Mouse (Mus musculus) forebrain, embryonic 13.5 days (tissue): Measurements from ENCODE around the gene Crtac1. TPM values are rescaled to one million over a fixed set of nuclear protein-coding genes. Genes with fewer than 3 reads are reported as not detected.
A peak's percentile ranks its signal among the peaks of the same experiment; 100 is the strongest.

ENCODE experiments used
- ATAC-seq: fragments of 200-750 bp; cut with Nextera tagmentation; 2 replicates; pipeline ENCODE4 v1.8.0; 2017
- H3K27ac ChIP-seq: fragments of 300-500 bp; sonication (generic); 2 replicates; pipeline ENCODE4 v1.5.1; 2015; ENCODE audit warnings: inconsistent platforms, mild to moderate bottlenecking, moderate library complexity
- H3K27me3 ChIP-seq: fragments of 300-500 bp; sonication (generic); 2 replicates; pipeline ENCODE4 v1.6.1; 2015; ENCODE audit warnings: mild to moderate bottlenecking, inconsistent platforms
- H3K36me3 ChIP-seq: fragments of 300-500 bp; sonication (generic); 2 replicates; pipeline ENCODE4 v1.6.1; 2015; ENCODE audit warnings: mild to moderate bottlenecking, inconsistent platforms; ENCODE audit not compliant: poor library complexity, severe bottlenecking
- H3K4me1 ChIP-seq: fragments of 300-500 bp; sonication (generic); 2 replicates; pipeline ENCODE4 v1.6.1; 2015; ENCODE audit warnings: inconsistent platforms
- H3K4me2 ChIP-seq: fragments of 300-500 bp; sonication (generic); 2 replicates; pipeline ENCODE4 v1.6.1; 2015; ENCODE audit warnings: inconsistent platforms, mild to moderate bottlenecking, moderate library complexity
- H3K4me3 ChIP-seq: fragments of 300-500 bp; sonication (generic); 2 replicates; pipeline ENCODE4 v1.5.1; 2015; ENCODE audit warnings: mild to moderate bottlenecking, inconsistent platforms
- H3K9ac ChIP-seq: fragments of 300-500 bp; sonication (generic); 2 replicates; pipeline ENCODE4 v1.6.1; 2015; ENCODE audit warnings: mild to moderate bottlenecking, inconsistent platforms
- H3K9me3 ChIP-seq: fragments of 300-500 bp; sonication (generic); replicated peaks from 2 replicates; pipeline ENCODE4 v1.6.1; 2016; ENCODE audit warnings: inconsistent platforms
- WGBS: fragments of 180-500 bp; shearing (Covaris S2); methylation state at CpG from one replicate; pipeline ENCODE4 v1.1.7; 2015; 5-methylcytosine and 5-hydroxymethylcytosine counted together
- polyA plus RNA-seq: library from polyadenylated mRNA; unstranded; fragments of >200 nt; fragmentation: Nextera tagmentation; extraction: Ambion mirVana; gene quantifications from 2 replicates; pipeline ENCODE4 v1.2.1, GENCODE M21; 2015

Crtac1 gene
- polyA plus RNA-seq, 1 experiment from 2014 or later = 12.0 TPM

DNA sequence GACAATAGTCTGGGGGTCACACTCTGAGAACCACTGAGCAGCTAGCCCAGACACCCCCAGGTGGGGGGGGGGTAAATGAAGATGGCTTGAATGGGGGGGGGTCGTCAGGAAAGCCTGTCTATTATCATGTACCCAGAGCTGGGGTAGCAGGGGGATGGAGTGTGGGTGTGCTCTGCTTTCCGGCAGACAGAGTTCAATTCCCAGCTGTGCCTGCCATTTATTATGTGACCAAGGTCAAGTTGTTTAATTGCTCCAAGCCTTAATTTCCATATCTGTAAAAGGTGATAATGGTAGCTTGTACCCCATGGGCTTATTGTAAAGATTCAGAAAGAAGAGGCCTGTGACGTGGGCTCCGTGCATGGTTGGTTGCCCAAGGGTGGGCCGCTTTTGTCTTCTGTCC lies 109.6 kb downstream of the Crtac1 start:
- H3K9me3 ChIP-seq = no peaks in the 10 kb centered on the region
- H3K4me3 ChIP-seq = no peak overlapping the region
- H3K4me1 ChIP-seq = peaks cover 23% of the 10 kb centered on the region
- no peaks in the 10 kb centered on the region for H3K36me3 ChIP-seq
- 31% methylated on average over 5 of the region's 5 CpGs for WGBS
- no peak overlapping the region for H3K9ac ChIP-seq
- ATAC-seq = no peak
- H3K27ac ChIP-seq = no peak overlapping the region
- H3K27me3 ChIP-seq = no peaks in the 10 kb centered on the region
- H3K4me2 ChIP-seq = no peak overlapping the region

DNA sequence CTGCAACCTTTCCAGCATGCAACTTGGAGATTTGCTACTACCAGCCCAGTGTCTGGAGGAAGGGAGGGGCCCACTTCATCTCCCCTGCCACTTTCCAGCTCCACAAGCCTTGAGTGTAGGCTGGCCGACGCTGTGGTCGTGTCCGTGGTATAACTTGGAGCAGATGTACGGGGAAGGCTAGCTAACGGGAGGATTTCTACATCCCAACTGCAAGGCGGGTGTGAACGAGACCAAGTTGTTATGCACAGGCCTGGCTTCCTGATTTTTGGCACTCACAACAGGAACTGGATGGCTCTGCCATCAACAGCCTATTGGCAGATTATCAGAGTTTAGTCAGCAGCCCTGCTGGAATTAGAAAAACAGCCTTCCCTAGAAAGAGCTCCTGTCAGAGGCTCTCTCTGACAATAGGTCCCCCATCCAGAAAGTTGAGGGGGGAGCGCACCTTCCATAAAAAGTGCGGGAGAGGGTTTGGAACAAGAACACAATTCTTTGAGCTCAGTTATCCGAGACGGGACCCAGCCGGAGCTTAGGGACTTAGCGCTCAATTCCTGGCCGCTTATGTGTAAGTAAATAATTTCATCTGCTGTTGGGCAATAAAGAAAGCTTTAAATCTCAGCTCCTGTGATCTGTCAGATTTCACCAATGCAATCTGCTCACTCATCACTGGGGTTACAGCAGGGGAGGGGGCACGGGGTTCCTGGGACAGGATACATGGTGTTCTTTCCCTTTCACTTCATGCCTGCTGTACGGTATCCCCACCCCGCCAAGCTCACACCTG lies 113.7 kb downstream of the Crtac1 start:
- no peak overlapping the region for H3K9ac ChIP-seq
- peaks cover 52% of the 10 kb centered on the region for H3K4me1 ChIP-seq

DNA sequence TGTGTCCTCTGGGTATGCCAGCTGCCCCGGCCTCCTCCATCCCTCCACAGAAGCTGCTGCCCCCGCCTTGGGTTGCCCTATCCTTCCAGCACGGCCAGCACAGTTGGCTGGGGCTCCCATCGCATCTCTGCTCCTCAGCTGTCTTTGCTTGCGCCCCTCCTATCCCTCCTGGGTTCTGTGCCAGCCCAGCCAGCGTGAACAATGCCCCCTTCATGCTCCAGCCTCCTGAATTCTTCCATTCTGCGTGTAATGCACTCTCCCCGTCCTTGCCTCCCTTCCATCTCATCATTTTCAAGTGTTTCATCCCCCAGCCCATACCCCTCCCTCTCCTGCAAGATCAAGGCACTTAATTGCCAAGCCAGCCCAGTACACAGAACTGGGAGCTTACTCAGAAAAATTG lies 114.6 kb downstream of the Crtac1 start:
- peak; percentile 51 for ATAC-seq
- WGBS = 40% methylated on average over 8 of the region's 8 CpGs

More for the DNA sequence above, 113.7 kb downstream of the Crtac1 start:
- Histone ChIP-seq H3K4me2 (peak overlapping the region; percentile 24; the same call in 1 of the 2 replicates), H3K27ac (peak overlapping the region; percentile 80), H3K36me3 (no peaks in the 10 kb centered on the region), H3K4me3 (no peak overlapping the region), H3K27me3 (peaks cover 9% of the 10 kb centered on the region), H3K9me3 (no peaks in the 10 kb centered on the region)
- ATAC-seq = peak; percentile 37; the same call in 1 of the 2 replicates
- WGBS = 45% methylated on average over 18 of the region's 18 CpGs

DNA sequence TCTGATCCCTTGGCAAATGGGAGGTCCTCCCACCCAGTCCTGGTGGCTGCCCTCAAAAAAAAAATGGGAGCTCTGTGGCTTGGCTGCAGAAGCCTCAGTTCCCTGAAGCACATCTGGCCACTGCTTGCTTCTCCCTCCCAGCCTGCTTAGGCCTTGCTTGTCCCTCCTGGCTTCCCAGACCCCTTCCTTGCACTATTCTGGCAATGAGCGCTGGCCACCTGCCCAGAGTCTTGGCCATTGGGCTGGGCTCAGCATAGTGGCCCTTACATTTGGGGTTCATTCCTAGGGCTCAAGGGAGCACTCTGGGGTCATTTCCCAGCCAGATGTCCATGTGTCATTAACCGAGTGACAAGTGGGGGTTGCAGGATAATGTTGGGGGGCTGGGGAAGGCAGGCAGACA lies 115.1 kb downstream of the Crtac1 start:
- Histone ChIP-seq H3K36me3 (no peaks in the 10 kb centered on the region), H3K9ac (no peak overlapping the region), H3K4me3 (no peak overlapping the region), H3K4me2 (no peak overlapping the region; the same call in 1 of the 2 replicates), H3K27ac (peak overlapping the region; percentile 80), H3K4me1 (peaks cover 65% of the 10 kb centered on the region), H3K27me3 (peaks cover 9% of the 10 kb centered on the region), H3K9me3 (no peaks in the 10 kb centered on the region)
- no peak for ATAC-seq
- WGBS = 90% methylated on average over 2 of the region's 2 CpGs

More for the DNA sequence above, 114.6 kb downstream of the Crtac1 start:
- Histone ChIP-seq H3K9ac (no peak overlapping the region), H3K27me3 (peaks cover 9% of the 10 kb centered on the region), H3K36me3 (no peaks in the 10 kb centered on the region), H3K27ac (peak overlapping the region; percentile 80), H3K4me1 (peaks cover 60% of the 10 kb centered on the region), H3K4me2 (no peak overlapping the region; the same call in 1 of the 2 replicates), H3K4me3 (no peak overlapping the region), H3K9me3 (no peaks in the 10 kb centered on the region)

DNA sequence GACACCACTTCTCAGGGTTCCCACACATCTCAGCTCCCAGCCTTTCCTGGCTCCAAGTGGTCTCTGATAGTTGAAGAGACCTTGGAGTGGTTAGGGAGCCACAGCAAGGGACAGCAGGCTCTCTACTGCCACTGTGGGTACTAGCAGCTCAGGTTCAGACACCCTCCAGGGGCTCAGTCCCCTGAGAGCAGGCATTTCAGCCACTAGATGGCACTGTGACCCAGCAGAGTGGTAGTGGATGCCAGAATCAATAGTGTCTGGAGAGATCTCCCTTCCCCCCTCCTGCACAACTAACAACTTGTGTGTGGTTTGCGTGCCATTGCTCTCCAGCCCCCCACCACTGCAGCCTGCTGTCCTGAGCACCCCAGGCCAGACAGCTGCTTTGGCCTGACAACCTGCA lies 115.7 kb downstream of the Crtac1 start:
- Histone ChIP-seq H3K27ac (no peak overlapping the region), H3K9ac (no peak overlapping the region), H3K27me3 (peaks cover 10% of the 10 kb centered on the region), H3K4me3 (no peak overlapping the region), H3K4me2 (no peak overlapping the region), H3K9me3 (no peaks in the 10 kb centered on the region), H3K36me3 (no peaks in the 10 kb centered on the region), H3K4me1 (peaks cover 71% of the 10 kb centered on the region)
- peak; percentile 76 for ATAC-seq
- 0% methylated on average over 1 of the region's 1 CpGs for WGBS

DNA sequence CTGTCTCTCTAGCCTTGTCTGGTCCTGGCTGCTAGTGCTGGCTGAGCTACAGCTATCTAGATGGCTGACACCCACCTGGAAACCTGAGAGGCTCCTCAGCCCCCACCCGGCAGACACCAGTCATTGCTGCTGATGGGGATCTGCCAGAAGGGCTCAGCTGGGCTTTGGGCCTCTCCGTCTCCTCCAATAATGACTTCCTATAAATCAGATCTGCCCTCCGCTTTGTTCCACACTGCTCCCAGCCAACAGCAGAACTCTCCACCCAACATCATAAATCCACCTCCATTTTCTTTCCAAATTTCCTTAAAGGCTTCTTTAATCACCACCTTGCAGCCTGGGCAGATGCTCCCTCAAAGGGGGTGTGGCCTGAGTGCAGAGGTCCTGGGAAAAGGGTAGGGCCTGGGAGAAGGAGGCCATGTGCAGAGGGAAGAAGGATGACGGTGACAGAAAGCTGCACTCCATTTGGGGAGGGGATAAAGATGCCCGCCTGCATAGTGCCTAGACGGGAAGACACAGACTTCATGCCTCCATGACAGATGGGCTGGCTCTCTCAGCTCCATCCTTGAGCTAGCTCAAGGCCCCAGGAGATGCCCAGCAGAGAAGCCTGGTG lies 116.4 kb downstream of the Crtac1 start:
- peak overlapping the region; percentile 19; the same call in 1 of the 2 replicates for H3K27ac ChIP-seq
- 70% methylated on average over 6 of the region's 6 CpGs for WGBS
- no peak overlapping the region for H3K4me3 ChIP-seq
- H3K9me3 ChIP-seq = no peaks in the 10 kb centered on the region
- no peaks in the 10 kb centered on the region for H3K36me3 ChIP-seq
- H3K4me2 ChIP-seq = no peak overlapping the region
- H3K27me3 ChIP-seq = peaks cover 15% of the 10 kb centered on the region
- no peak for ATAC-seq
- peaks cover 73% of the 10 kb centered on the region for H3K4me1 ChIP-seq
- no peak overlapping the region for H3K9ac ChIP-seq

DNA sequence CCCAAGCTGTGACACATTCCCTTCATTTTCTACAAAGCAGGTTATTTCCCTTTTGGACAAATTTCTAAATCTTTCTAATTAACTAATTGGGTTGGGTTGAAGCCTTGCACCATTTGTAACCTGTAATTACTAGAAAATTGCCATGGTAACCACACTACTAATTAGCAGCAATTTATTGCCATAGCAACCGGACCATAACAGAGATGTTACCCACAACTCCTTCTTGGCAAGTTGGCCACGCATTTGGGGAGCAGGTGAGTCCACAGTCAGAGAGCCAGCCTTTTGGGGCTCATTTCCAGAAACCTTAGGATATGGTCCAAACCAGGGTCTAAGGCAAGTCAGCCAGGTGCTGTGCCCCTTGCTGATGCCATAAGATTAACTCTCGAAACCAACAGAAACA lies 119.4 kb downstream of the Crtac1 start:
- 42% methylated on average over 3 of the region's 3 CpGs for WGBS
- Histone ChIP-seq H3K9me3 (no peaks in the 10 kb centered on the region), H3K4me1 (peaks cover 55% of the 10 kb centered on the region), H3K36me3 (no peaks in the 10 kb centered on the region), H3K27ac (peak overlapping the region; percentile 82), H3K4me3 (no peak overlapping the region), H3K4me2 (peak overlapping the region; percentile 27), H3K9ac (no peak overlapping the region), H3K27me3 (peaks cover 31% of the 10 kb centered on the region)
- peak; percentile 33 for ATAC-seq

DNA sequence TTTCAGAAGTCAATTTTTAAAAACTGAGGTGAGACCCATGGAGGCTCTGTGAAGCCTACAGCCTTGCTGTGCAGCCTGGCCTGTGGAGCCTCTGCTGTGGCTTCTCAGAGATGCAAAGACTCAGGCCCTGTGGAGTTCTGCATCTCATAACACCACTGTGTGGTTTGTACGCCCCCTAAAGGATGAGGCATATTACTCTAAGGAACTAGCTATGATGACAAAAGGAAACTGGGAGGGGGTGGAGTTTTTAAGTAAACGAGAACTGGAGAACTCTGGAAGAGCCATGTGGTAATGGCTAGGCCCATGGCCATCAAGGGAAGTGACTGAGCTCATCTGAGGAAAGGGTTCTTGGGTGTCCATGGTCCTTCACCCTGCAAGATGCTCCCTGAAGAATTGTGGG lies 120.3 kb downstream of the Crtac1 start:
- H3K4me3 ChIP-seq = no peak overlapping the region
- H3K4me2 ChIP-seq = no peak overlapping the region
- no peak for ATAC-seq
- peak overlapping the region; percentile 82 for H3K27ac ChIP-seq
- H3K36me3 ChIP-seq = no peaks in the 10 kb centered on the region
- H3K9ac ChIP-seq = no peak overlapping the region
- no peaks in the 10 kb centered on the region for H3K9me3 ChIP-seq
- WGBS = 44% methylated on average over 2 of the region's 2 CpGs
- H3K4me1 ChIP-seq = peaks cover 55% of the 10 kb centered on the region
- H3K27me3 ChIP-seq = peaks cover 32% of the 10 kb centered on the region

DNA sequence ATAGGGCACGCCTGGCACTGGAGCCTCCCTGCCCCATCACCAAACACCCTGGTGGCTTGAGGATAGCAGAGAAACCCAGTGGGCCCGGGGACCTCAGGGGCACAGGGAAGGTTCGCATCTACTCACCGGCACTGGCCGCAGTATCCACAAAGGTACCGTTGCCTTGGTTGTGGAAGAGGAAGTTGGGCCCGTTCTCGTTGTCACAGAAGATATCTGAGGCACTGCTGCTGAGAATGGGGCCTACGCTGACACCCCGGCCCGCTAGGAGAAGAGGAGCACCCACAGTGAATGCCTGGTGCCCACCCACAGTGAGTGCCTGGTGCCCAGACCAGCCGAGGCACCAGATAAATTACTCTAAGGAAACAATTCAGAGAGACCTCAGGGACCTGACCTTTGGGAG lies 122.7 kb downstream of the Crtac1 start:
- H3K27ac ChIP-seq = no peak overlapping the region
- no peaks in the 10 kb centered on the region for H3K36me3 ChIP-seq
- WGBS = 84% methylated on average over 12 of the region's 12 CpGs
- no peak overlapping the region for H3K4me3 ChIP-seq
- H3K9ac ChIP-seq = no peak overlapping the region
- H3K4me2 ChIP-seq = no peak overlapping the region
- H3K27me3 ChIP-seq = peaks cover 29% of the 10 kb centered on the region
- H3K9me3 ChIP-seq = no peaks in the 10 kb centered on the region
- no peak for ATAC-seq
- H3K4me1 ChIP-seq = peaks cover 45% of the 10 kb centered on the region

DNA sequence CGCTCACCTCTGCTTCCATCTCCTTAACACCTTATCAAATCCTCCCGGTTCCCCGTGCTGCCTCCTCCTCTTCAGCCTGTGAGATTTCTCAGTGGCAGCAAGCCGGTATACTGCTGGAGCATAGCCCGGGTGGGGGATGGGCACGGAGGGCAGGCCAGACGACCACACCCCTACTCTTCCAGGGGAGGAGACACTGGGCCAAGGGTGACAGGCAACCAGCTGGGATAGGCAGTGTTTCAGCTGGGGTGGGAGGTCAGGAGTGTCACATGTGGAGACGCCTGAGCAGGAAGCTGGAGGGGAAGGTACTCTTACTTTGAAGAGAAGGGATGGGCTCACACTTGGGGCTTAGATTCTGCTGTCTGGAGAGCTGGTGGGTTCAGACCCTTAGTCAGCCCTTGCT lies 124.6 kb downstream of the Crtac1 start:
- Histone ChIP-seq H3K4me3 (no peak overlapping the region), H3K9me3 (no peaks in the 10 kb centered on the region), H3K9ac (no peak overlapping the region), H3K4me2 (no peak overlapping the region), H3K27ac (no peak overlapping the region), H3K36me3 (no peaks in the 10 kb centered on the region), H3K27me3 (peaks cover 27% of the 10 kb centered on the region; the same call in 1 of the 2 replicates), H3K4me1 (peaks cover 38% of the 10 kb centered on the region)
- WGBS = 21% methylated on average over 8 of the region's 8 CpGs
- ATAC-seq = no peak

DNA sequence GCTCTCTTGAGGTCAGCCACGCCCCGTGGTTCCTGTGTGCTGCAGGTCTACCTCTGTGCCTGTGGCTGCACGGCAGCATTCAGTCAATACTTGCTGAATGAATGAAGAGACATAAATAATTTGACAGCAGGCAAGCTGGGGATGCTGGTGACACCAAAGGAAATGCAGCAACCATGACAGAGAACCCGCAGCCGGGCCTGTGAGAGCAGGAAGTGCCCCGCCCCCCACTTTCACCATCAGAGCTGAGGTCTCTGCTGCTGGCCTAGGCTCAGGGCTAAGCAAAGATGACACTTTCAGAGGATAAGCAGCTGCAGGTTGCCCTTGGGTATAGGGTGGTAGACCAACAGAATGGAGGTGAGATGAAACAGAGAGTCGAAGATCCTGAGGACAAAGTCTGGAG lies 125.4 kb downstream of the Crtac1 start:
- Histone ChIP-seq H3K36me3 (no peaks in the 10 kb centered on the region), H3K9me3 (no peaks in the 10 kb centered on the region), H3K9ac (0 out of 2 replicates have a peak overlapping the region, but pooled peaks have one; percentile 39), H3K27ac (no peak overlapping the region), H3K4me3 (no peak overlapping the region), H3K4me1 (peaks cover 34% of the 10 kb centered on the region), H3K27me3 (peaks cover 27% of the 10 kb centered on the region; the same call in 1 of the 2 replicates), H3K4me2 (no peak overlapping the region)
- no peak for ATAC-seq
- 76% methylated on average over 7 of the region's 7 CpGs for WGBS

DNA sequence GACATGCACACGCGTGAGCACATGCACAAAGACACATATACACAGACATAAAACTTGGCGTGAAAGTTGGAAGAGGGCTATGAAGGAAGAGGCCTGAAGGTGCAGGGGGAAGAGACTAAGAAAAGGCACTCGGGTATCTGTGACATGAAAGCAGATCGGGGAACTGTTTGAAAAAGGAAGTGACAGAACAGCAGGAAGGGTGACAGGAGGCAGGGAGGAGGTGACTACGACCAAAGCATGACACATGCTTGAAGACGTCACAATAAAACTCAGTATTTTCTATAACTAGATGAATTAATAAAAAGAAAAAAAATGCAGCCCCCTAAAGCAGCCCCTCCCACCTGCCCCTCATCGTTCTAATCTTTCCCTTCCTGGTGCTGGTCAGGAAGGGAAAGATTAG lies 125.8 kb downstream of the Crtac1 start:
- no peak overlapping the region for H3K27ac ChIP-seq
- 74% methylated on average over 8 of the region's 8 CpGs for WGBS
- H3K4me1 ChIP-seq = peaks cover 34% of the 10 kb centered on the region
- no peak overlapping the region for H3K4me2 ChIP-seq
- peaks cover 24% of the 10 kb centered on the region; the same call in 1 of the 2 replicates for H3K27me3 ChIP-seq
- no peaks in the 10 kb centered on the region for H3K9me3 ChIP-seq
- H3K36me3 ChIP-seq = no peaks in the 10 kb centered on the region
- no peak overlapping the region for H3K9ac ChIP-seq
- no peak overlapping the region for H3K4me3 ChIP-seq
- ATAC-seq = no peak
